Mouse (Mus musculus) small intestine, adult 2 months (tissue): Measurements from ENCODE around the gene Fam205c.

Experiments
- CTCF ChIP-seq: fragments of 200-500 bp; IDR thresholded peaks from 2 replicates; pipeline ENCODE4 v1.5.1; 2012; ENCODE audit warnings: low read depth, mild to moderate bottlenecking, control low read depth, inconsistent platforms, low read length, moderate library complexity, mixed read lengths; ENCODE audit not compliant: insufficient replicate concordance, insufficient read length; ENCODE audit errors: extremely low read depth
- POLR2A ChIP-seq: fragments of 200-500 bp; IDR thresholded peaks from 2 replicates; pipeline ENCODE4 v1.6.1; 2012; ENCODE audit warnings: low read depth, mild to moderate bottlenecking, control low read depth, inconsistent platforms, low read length, moderate library complexity

DNA sequence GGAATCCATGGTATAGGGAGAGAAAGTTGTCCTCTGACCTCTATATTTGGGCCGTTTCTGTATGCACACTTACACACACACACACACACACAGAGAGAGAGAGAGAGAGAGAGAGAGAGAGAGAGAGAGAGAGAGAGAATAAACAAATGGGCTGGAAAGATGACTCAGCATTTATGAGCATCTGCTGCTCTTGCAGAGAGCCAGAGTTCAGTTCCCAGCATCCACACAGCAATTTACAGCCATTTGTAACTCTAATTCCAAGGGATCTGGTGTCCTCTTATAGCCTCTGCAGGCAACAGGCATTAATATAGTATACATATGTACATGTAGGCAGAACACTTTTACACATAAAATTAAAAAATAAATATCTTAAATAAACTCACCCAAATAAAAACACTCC, 29.9 kb upstream of the Fam205c start:
- TF ChIP-seq CTCF, result no peak
- no peak for TF ChIP-seq POLR2A
